Mouse (Mus musculus): Measurements from ENCODE around the gene Gm10203.
"Not testable (repeated sequence)": the region's sequence is repeated elsewhere in the genome, so short reads cannot be mapped to it uniquely, and the experiment has no call there.

The Gm10203 gene

DNA sequence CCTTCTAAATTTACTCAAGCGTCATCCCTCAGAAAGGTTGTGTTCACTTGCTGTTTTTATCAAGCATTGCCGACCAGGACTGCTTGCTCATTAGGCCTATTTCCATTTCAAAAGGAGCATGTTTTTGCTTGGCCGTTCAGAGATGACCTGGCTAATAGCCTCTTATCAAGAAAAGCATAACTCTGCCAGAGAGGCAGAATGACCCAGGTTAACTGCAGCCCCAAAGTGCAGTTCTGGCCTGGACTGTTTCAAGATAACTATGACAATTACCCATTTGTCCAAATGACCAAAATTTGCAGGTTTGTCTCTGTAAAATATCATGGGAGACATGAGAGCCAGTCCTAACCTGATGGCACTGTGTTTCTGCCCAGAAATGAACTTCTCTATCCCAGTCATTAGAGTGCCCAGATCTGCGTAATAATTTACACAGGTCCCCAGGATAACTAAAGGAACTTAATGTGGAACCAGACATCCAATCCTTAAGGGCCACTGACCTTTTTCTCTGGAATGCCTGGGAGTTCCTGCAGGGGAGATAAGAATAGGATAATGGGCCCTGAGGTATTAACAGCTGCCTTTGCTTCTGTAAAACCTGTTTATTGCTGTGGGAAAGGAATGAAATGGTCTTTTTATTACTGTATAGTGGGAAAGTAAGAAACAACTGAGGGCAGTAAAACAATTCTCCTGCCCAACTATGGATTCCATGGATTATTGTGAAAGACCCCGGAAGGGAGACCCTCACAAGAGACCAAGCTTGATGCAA lies 4.6 kb downstream of the Gm10203 start:
- DNase-seq (ENCODE audit: low read depth, low spot score): no peak

DNA sequence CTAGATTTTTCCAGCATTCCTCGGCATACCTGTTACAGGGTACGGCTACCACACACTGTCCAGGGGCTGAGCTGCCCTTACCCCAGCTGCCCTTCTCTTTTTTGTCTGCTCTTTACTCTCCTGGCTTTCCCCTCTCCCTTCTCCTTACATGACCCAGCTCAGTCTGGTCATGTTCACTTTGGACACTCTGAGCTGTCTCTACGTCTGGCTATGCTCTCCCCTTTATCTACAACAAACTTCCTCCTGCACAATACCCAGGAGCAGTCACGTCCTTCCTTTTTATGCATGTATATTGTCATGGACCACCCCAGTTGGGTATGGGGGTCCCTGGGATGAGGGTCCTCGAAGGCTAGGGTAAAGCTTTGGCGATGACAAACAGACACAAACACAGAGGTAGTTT lies 5.7 kb downstream of the Gm10203 start:
- DNase-seq (ENCODE audit: low read depth, low spot score): no peak

DNA sequence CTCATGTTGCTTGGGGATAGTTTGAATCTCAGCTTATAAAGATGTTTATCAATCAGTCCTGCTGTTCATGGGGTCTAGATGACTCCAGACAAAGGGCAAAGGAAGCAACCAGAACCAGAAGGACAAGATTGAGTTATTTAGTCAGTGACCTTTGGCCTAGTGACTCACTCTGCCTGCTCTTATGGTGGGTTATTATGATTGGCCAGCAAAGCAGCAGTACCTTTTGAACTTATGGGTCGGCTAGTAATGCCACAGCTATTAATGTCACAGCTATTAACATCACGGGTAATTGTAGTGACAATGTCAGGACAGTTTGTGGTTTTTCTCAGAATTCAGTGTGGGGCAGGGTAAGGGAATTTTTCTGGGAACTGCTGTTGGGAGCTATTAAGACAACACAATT lies 8.0 kb downstream of the Gm10203 start:
- DNase-seq (ENCODE audit: low read depth, low spot score): peak; percentile 50

DNA sequence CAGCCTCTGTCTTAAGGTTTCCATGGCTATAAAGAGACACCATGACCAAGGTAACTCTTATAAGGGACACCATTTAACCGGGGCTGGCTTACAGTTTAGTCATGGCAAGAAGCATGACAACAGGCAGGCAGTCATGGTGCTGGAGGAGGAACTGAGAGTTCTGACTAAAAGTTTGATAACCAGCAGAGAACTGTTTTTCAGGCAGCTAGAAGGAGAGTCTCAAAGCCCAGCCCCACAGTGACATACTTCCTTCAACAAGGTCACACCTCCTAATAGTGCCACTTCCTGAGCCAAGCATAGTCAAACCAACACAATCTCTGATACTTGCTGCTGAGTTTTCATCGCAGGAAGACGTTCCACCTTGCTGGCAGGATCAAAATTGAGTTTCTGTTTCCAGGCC lies 9.0 kb downstream of the Gm10203 start:
- no peak for DNase-seq (ENCODE audit: low read depth, low spot score)

DNA sequence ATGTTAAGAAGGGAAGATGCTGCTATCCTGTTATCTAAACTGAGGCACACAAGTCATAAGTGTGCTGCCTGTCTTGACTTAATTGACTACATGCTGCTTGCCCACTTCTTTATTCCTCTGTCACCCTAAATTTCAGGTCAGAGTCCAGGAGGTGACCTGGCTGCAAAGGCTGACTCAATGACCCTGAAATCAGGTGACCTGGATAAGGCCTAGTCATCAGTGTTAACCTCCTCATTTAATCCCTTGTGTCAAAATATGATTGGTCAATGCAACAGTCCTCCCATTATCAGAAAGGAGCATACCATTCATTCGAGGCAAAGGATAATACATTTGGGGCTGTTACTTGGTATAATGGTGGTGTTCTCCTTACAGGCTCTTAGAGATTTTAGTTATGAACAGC lies 9.5 kb downstream of the Gm10203 start, which contains the start of gene Etfbkmt:
Gene Etfbkmt (plus strand): TSS at position 379 of the 400 bp plus-strand sequence.
- DNase-seq (ENCODE audit: low read depth, low spot score): no peak

DNA sequence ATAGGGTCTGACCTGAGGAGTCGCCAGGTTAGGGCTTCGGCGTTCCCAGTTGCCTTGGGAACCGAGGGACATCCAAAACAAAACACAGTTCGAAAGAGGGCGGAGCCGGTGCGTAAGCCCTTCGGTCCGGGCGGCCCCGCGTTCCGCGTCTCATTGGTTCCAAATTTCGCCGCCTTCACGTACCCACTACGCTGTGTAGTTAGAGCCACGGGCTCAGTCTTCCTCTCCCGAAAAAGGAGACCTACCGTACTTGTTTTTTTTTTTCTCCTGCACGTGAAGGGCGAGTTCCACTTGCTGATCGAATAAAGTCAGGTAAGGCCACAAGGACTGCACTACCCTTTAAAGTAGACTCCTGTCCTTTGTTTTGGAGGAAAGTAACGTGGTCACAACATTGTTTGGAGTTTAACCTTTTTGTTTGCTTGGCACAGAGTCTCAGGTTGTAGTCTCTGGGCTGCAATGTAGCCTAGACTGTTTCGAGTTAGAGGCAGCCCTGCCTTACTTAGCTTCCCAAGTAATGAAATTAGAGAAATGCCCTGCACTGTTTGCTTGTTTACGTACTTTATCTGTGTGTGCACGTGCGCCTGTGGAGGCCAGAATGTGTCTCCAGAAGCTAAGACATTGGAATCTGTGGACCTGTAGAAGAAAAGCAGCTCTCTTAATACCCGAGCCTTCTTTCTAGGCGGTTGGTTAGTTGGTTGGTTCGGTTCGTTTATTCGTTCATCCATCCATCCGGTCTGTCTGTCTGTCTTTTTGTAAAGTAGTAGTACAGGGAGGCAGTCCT lies 11.6 kb downstream of the Gm10203 start:
- peak; percentile 94 for DNase-seq (ENCODE audit: low read depth, low spot score)

DNA sequence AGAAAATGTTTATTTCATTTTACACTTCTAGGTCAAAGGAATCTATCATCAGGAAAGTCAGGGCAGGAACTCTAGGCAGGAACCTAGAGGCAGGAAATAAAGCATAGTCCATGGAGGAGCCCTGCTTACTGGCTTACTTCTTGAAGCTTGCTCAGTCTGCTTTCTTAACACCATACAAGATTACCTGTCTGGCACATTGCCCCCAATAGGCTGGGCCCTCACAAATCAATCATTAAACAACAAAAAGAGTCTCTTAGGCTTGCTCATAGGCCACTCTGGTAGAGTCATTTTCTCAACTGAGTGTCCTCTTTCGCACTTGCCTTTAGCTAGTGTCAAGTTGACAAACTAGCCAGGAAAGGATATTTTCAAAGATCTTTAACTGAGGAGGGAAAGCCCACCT lies 15.2 kb downstream of the Gm10203 start:
- no peak for DNase-seq (ENCODE audit: low read depth, low spot score)

DNA sequence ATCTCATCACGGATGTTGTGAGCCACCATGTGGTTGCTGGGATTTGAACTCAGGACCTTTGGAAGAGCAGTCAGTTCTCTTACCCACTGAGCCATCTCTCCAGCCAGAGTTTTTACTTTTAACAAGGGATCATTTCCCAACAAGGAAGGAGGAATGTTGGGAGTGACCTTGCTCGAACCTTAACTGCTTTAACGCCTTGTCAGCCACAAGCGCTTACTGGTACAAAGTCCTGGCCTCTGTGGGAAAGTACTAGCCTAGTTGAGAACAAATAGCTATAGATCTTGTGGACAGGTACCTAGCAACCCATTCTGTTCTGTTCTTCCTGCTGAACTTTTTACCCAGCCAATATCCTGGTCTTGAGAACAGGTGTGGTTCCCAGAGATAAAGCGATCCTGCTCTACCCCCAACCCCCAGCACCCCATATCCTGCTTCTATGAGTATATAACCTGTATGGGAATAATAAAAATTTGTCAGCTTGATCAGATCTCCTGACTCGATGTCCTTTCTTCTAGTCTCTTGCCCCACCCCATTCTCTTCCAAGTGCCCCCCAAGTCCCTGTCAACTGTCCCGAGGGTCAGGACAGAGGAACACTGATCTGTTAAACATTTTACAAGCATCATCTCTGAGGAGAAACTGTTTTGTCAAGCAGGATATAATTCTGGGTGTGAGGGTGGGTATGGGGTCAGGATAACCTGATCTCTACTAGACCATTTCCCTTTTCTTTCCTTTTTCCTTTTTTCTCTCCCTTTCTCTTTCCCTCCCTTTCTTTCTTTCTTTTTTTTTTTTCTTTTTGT lies 18.7 kb downstream of the Gm10203 start:
- no peak for DNase-seq (ENCODE audit: low read depth, low spot score)

DNA sequence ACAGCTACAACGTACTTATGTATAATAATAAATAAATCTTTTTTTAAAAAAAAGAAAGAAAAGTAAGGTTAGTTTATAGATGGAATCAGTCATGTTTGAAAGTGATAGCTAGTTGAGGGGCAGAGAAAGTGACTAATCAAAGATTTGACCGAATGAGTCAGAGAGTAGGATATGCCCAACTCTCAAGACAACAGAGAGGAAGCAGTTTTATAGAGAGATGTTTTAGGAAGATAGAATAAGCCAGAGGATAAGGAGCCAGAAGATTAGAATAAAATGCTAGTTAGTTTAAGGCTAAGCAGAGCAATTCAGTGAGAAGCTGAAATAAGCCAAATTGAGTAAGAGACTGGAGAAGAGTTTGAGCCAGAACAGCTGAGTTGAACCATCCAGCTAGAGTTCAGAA lies 22.1 kb downstream of the Gm10203 start:
- DNase-seq (ENCODE audit: low read depth, low spot score): no peak

DNA sequence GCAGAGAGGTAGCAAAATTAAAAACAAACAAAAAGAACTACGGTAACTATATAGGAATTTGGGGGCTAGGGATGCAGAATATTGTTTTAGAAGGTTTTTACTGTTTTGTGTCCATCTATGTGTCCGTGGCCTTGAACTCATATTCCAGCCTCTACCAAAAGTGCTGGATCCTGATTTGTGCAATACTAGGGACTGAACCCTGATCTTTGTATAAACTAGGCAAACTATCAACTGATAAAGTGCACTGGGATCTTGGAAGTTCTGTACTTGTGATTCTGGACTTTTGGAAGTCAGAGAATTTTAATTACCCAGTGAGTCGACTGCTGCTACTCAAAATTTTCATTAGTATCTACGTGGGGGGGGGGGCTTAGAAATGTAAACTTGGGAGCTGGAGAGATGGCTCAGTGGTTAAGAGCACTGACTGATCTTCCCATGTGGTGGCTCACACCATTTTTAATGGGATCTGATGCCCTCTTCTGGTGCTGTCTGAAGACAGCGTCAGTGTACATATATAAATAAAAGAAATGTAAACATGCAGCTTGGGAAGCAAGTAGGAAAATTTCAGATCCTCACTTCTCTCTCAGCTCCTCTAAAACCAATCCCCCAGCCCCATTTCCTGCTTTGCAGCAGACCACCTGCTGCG lies 23.6 kb downstream of the Gm10203 start:
- no peak for DNase-seq (ENCODE audit: low read depth, low spot score)

DNA sequence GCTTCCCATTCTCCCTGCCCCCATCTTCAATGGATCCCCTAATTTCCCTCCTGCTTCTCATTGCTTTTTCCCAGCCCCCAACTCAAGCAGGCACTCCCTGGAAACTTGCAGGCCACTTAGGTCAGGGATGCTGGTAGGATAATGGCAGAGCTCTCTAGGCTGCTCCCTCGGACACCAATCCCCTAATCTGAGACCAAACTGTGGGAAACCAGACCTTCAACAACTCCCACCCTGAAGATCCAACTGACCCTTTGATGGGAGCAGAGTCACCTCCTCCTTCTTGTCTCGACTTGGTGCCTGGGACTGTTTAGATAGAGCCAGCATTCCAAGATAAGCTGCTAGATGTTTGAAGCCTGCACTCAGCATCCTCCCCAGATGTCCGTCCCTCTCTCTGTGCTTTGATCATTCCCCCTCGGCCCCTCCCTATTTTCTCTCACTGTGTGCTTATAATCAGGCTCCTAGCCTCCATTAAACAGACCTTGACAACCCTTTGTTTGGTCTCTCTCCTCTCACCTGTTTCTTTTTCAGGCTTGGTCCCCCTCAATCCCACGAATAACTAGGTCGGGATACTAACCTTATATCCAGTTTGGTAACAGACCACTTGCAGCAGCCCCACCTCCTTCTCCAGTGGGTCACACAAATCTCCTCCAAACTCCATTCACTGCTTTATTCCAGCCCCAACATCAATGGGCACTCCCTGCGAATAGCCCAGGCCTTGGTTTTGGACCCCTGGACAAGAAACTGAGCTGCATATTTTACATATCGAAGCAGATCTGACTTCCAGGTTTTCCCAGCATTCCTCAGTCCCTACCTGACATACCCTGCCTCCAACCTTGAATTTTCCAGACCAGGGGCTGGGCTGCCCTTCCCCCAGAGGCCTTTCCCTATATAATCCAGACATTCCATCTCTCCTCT lies 24.4 kb downstream of the Gm10203 start:
- DNase-seq (ENCODE audit: low read depth, low spot score): no peak

DNA sequence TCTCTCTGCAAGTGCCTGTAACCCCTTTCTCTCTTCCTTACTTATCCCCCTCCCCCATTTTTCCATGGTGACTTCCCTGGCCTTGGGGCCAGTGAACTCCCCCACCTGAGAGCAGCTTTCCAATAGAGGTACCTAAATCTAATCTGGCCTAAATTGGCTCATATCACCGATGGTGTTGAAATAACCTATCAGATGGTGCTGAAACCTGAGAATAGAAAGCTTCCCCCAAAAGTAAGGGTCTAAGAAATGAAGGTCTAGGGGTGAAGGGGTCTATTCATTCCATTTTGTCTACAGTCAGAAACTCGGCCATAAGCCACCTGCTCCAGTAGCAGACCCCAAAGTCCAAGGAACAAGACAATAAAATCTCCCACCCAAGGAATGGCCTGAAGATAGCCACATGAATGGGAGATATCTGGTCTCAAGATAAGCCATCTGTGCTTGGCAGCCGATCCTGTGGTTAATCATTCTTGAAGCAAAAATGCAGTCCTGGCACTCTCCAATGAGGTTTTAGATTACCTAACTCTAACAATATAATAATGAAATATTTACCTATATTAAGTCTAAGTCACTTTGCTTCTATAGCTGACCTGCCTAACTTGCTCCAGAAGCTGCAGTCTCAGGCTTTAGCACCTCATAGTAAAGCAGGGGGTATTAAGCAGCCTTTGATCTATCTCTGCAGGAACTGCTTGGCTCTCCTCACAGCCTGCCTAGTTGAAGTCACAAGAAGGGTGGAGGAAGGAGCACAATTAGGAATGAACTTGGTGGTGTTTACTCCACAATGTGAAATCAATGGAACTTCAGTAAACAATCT lies 25.3 kb downstream of the Gm10203 start:
- peak; percentile 46 for DNase-seq (ENCODE audit: low read depth, low spot score)

DNA sequence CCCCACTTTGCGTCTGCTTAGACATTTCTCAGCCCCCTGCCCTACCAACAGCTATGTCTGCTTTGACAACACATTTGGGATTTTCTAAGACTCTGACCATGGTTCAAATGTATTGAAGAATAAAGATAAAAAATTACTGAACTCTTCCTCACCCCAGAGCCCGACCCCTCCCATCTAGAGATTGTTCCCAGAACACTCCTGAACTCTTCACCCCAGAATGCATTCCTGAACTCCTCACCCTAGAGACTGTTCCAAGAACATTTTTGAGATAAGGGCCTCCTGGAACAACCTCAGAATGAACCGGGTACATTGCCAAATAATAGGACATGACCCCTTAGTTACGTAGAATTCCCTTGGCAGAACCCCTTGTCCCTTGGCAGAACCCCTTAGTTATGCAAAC lies 37.1 kb downstream of the Gm10203 start:
- DNase-seq (ENCODE audit: low read depth, low spot score): not testable (repeated sequence)

DNA sequence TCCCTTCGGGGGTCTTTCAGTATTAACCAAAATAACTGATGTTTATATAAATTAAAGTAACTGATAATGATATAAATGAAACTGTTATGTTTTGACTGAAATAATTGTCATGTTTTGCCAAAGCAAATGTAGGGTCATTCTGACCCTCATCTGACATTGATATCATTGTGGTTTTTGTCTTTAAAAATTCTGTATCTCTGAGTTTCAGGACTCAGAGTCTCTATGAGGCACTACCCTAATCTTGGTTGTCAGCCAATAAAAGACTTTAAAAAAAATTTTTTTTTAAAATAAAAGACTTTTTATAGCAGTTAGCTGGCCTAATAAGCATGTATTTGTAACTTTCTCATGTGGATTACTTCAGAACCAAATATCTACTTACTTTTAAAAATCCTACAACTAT lies 37.7 kb downstream of the Gm10203 start:
- DNase-seq (ENCODE audit: low read depth, low spot score): no peak

DNA sequence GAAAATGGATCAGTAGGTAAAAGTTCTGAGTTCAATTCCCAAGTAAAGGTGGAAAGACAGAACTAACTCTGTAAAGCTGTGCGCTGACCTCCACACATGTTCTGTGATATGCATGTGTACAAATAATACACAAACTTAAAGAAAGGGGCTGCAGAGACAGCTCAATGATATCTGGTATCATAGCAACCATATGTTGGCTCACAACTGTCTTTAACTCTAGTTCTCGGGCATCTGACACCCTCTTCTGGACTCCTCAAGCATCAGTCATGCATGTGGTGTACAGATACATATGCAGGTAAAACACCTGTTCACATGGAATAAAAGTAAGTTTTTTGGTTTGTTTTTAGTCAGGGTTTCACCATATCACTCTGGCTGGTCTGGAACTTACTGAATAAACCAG lies 38.5 kb downstream of the Gm10203 start:
- DNase-seq (ENCODE audit: low read depth, low spot score): no peak

DNA sequence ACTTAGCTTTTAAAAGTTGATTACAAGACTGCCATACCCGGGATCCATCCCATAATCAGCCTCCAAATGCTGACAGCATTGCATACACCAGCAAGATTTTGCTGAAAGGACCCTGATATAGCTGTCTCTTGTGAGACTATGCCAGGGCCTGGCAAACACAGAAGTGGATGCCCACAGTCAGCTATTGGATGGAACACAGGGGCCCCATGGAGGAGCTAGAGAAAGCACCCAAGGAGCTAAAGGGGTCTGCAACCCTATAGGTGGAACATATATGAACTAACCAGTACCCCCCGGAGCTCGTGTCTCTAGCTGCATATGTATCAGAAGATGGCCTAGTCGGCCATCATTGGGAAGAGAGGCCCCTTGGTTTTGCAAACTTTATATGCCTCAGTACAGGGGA lies 40.0 kb downstream of the Gm10203 start:
- not testable (repeated sequence) for DNase-seq (ENCODE audit: low read depth, low spot score)

DNA sequence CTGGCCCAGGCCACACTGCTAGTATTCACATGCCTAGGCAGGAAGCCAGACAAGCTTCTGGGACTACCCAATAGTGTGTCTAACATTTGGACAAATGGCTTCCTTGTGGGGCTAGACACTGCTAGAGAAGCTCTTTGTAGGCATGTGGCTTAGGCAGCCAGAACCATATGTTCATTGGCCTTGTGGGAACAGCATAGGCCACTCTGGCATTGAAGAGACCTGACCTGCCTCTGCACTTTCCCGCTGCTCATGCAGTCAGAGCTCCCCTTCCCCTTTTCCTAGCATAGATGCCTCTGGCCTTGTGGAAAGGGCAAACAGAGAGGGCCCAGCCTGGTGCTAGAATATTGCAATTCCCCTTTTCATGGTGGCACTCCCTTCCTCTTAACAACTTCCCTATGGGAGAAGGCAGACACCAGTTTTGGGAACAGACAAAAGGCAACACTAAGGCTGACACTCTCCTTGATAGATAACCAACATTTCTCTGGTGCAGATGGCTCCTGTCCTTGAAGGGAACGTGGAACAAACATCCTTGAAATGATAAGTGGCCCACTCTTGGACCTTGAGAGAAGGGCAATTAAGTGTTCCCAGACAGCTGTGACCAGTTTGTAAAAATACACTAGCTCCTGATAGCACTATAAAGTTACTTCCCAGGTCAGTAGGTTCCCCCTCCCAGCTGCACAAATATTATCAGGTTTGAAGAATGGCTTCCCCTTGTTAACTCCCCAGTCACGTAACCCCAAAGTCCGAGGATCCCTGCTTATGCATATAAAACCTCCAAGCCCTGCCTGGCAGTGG lies 44.1 kb downstream of the Gm10203 start:
- DNase-seq (ENCODE audit: low read depth, low spot score): no peak

DNA sequence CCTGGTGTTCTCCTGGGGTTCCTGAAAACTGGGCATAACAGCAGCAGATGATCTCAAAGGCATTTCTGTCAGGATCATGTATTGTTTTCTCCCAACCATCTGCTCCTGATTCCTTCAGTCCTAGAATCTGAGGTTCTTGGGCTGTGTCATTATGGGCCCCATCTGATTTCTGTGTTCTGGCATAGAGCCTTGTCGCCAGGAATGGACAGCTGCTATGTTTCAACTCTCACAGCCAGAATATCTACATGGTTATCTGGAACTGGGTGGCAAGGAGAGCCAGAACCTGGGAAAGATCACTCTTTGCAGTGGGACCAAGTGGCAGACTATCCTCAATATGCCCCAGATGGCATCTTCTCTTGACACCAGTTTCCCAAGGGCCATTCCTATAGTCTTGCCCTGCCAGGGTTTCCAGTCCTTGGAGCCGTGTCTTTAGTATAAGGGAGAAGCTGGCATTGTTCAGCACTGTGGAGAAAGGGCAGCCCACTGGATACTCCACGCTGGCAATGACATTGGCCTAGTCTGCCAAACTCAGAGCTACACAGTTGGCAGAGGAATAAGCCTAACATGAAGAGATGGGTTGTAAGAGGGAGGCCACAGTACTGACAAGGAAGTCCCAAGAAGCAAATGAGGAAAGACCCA lies 45.1 kb downstream of the Gm10203 start:
- DNase-seq (ENCODE audit: low read depth, low spot score): no peak

DNA sequence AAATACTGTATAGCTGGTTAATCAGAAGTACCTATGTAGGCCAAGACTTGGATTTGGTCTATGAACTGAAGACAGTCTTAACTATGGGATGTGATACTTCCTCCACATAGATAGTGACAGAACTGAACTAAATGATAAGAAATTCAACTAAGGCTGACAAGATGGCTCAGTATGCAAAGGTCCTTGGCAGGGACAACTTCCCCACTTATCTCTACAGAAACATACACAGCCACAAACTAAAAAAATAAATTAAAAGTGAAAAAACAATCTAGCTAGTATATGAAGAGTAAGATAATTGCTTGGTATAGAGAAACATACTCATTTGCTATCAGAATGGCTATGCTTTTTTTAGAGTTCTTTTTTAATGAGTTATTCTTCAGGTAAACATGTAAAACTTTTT lies 49.1 kb downstream of the Gm10203 start:
- no peak for DNase-seq (ENCODE audit: low read depth, low spot score)

Data from 3T3-L1 (cell line).